Mouse (Mus musculus) MEL (cell line): Measurements from ENCODE around the gene Vps26a.
A peak's percentile ranks its signal among the peaks of the same experiment; 100 is the strongest.

Experiments used
- CTCF ChIP-seq, 3 experiments: IDR thresholded peaks in 2 of 3; conservative IDR thresholded peaks in 1 of 3; 2 replicates each; pipeline ENCODE4 v1.5.1; 2011 to 2012; ENCODE audit warnings: low read length in 3 of 3, low read depth in 2 of 3, mild to moderate bottlenecking in 2 of 3, improper control_type of control experiment in 1 of 3, inconsistent platforms in 1 of 3, mixed read lengths in 1 of 3, moderate library complexity in 1 of 3; ENCODE audit not compliant: control insufficient read depth in 1 of 3, insufficient read depth in 1 of 3, poor library complexity in 1 of 3, severe bottlenecking in 1 of 3
- E2F4 ChIP-seq: IDR thresholded peaks from 2 replicates; pipeline ENCODE4 v1.6.1; 2011; ENCODE audit warnings: low read depth, low read length, improper control_type of control experiment, borderline replicate concordance
- ELF1 ChIP-seq: IDR thresholded peaks from 2 replicates; pipeline ENCODE4 v1.6.1; 2014; ENCODE audit warnings: low read depth, mild to moderate bottlenecking, inconsistent platforms, low read length, improper control_type of control experiment, moderate library complexity
- EP300 ChIP-seq, 2 experiments: IDR thresholded peaks; 2 replicates each; pipeline ENCODE4 v1.6.1; 2011; ENCODE audit warnings: improper control_type of control experiment in 2 of 2, low read length in 2 of 2, low read depth in 1 of 2, mild to moderate bottlenecking in 1 of 2
- GABPA ChIP-seq: IDR thresholded peaks from 2 replicates; pipeline ENCODE4 v1.6.1; 2012; ENCODE audit warnings: low read depth, mild to moderate bottlenecking, inconsistent platforms, low read length, improper control_type of control experiment, moderate library complexity
- KAT2A ChIP-seq: conservative IDR thresholded peaks from 2 replicates; pipeline ENCODE4 v1.6.1; 2012; ENCODE audit warnings: low read depth, low read length, improper control_type of control experiment, inconsistent platforms
- POLR2AphosphoS2 ChIP-seq: IDR thresholded peaks from 2 replicates; pipeline ENCODE4 v1.6.1; 2011; ENCODE audit warnings: low read length, improper control_type of control experiment
- ZC3H11A ChIP-seq: IDR thresholded peaks from 2 replicates; pipeline ENCODE4 v1.6.1; 2012; ENCODE audit warnings: low read depth, mild to moderate bottlenecking, inconsistent platforms, low read length, improper control_type of control experiment

- no peak for TF ChIP-seq E2F4
- TF ChIP-seq CTCF (IDR thresholded peaks at IDR 0.05 in 2 of 3, conservative IDR thresholded peaks at IDR 0.05 in 1 of 3; ENCODE audit: control insufficient read depth in 1 of 3, insufficient read depth in 1 of 3, low read depth in 2 of 3, low read length in 3 of 3, poor library complexity in 1 of 3, severe bottlenecking in 1 of 3): no peak
- no peak for TF ChIP-seq ZC3H11A
- TF ChIP-seq ELF1: no peak
- TF ChIP-seq POLR2AphosphoS2: no peak
- TF ChIP-seq KAT2A: no peak
- no peak for TF ChIP-seq GABPA
- TF ChIP-seq EP300 (IDR thresholded peaks at IDR 0.05; ENCODE audit: low read depth in 1 of 2, low read length in 2 of 2): peak in 1 of 2 experiments; percentile 27; a peak in 3 of 4 replicates
Observed at GRCm38 (mm10) chr10:62521763-62522162, 35.2 kb upstream of the Vps26a start.
